Comparison of ENCODE assay signal across 8 mouse cellular contexts in the genomic region with DNA sequence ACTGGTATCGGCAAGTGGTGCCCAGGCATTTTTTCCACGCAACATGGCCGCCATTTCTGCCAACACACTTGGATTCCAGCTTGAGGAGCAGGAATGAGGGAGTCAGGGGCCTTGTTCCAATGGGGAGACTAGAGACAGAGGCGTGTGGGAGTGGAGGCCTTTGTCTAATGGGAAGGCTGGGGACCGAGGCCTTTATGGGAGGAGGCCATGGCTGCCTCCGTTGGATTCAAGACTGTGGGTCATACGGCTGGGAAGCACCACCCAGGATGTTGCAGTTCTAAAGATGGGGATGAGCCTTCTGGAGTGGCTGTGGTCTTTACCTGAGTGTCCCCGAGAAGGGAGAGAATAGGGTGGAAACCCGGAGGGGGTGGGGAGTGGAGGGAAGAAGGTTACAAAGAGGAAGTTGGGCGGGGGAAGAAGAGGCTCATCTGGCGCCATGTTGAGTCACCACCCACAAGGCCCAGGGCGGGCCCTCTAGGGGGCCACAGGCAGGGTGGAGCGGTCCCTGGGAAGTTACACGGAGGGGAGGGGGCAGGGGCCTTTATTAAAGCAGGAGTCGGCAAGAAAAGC. TPM values are rescaled to one million over a fixed set of nuclear protein-coding genes. Genes with fewer than 3 reads are reported as not detected.
A peak's percentile ranks its signal among the peaks of the same experiment; 100 is the strongest.
DNase-seq lines count a peak whose midpoint lies in the region; ATAC-seq and TF ChIP-seq lines count a peak whose summit lies in the region.

No protein-coding gene starts in this region.

- peak overlapping the region; percentile 32 for H3K4me3 ChIP-seq in heart, embryonic 15.5 days
- no peak overlapping the region for H3K4me3 ChIP-seq in forebrain, postnatal 0 days (ENCODE audit: low read depth, low read length)
- no peak overlapping the region for H3K4me3 ChIP-seq in forebrain, embryonic 16.5 days (replicated peaks; ENCODE audit: low read length)

- H3K27me3 ChIP-seq in heart, embryonic 15.5 days, result peaks cover 24% of the 10 kb centered on the region
- no peaks in the 10 kb centered on the region for H3K27me3 ChIP-seq in forebrain, postnatal 0 days (ENCODE audit: insufficient read depth, low read length)
- H3K27me3 ChIP-seq in forebrain, embryonic 16.5 days (replicated peaks; ENCODE audit: control insufficient read depth, insufficient read depth, low read length), result no peaks in the 10 kb centered on the region

- H3K9me3 ChIP-seq in heart, embryonic 15.5 days (replicated peaks), result no peaks in the 10 kb centered on the region
- no peaks in the 10 kb centered on the region for H3K9me3 ChIP-seq in forebrain, postnatal 0 days (ENCODE audit: low read length)
- H3K9me3 ChIP-seq in forebrain, embryonic 16.5 days (ENCODE audit: control insufficient read depth, low read length), result no peaks in the 10 kb centered on the region

- no peak for ATAC-seq in heart, embryonic 15.5 days (replicated peaks; ENCODE audit: insufficient number of reproducible peaks, insufficient read depth, low FRiP score, low read depth)
- ATAC-seq in forebrain, postnatal 0 days, result no peak
- ATAC-seq in forebrain, embryonic 16.5 days, result no peak

- H3K9ac ChIP-seq in heart, embryonic 15.5 days, result no peak overlapping the region
- H3K9ac ChIP-seq in forebrain, postnatal 0 days, result no peak overlapping the region
- H3K9ac ChIP-seq in forebrain, embryonic 16.5 days (replicated peaks; ENCODE audit: low read depth, low read length), result no peak overlapping the region

- no peaks in the 10 kb centered on the region; the same call in 1 of the 2 replicates for H3K4me1 ChIP-seq in heart, embryonic 15.5 days (replicated peaks)
- 0 out of 2 replicates have a peak, but pooled peaks cover 13% of the 10 kb centered on the region for H3K4me1 ChIP-seq in forebrain, postnatal 0 days (ENCODE audit: insufficient read depth)
- peaks cover 14% of the 10 kb centered on the region for H3K4me1 ChIP-seq in forebrain, embryonic 16.5 days (replicated peaks; ENCODE audit: control insufficient read depth, insufficient read depth, low read length)

- no peak for TF ChIP-seq CTCF in forebrain, postnatal 0 days (IDR thresholded peaks at IDR 0.05; ENCODE audit: low read depth)

- no peaks in the 10 kb centered on the region for H3K36me3 ChIP-seq in heart, embryonic 15.5 days
- H3K36me3 ChIP-seq in forebrain, postnatal 0 days (ENCODE audit: insufficient read depth), result no peaks in the 10 kb centered on the region
- no peaks in the 10 kb centered on the region for H3K36me3 ChIP-seq in forebrain, embryonic 16.5 days (ENCODE audit: control insufficient read depth, insufficient read depth)

- H3K27ac ChIP-seq in heart, embryonic 15.5 days, result no peak overlapping the region; the same call in 1 of the 2 replicates
- H3K27ac ChIP-seq in forebrain, postnatal 0 days (ENCODE audit: low read depth, low read length), result no peak overlapping the region
- no peak overlapping the region for H3K27ac ChIP-seq in forebrain, embryonic 16.5 days (ENCODE audit: low read length)

- peak; percentile 31 for DNase-seq in right cerebral cortex, postnatal 14 days
- DNase-seq in right cerebral cortex, postnatal 25 days, result no peak
- peak; percentile 46 for DNase-seq in lung, postnatal 14 days
- peak; percentile 78 to 81 for DNase-seq in thymus, postnatal 10 days (ENCODE audit: low spot score in 2 of 2)
- DNase-seq in forebrain, postnatal 0 days, result no peak
- DNase-seq in frontal cortex, adult 2 months (ENCODE audit: extremely low spot score in 1 of 2, low spot score in 1 of 2), result no peak

- no peak overlapping the region for H3K4me2 ChIP-seq in heart, embryonic 15.5 days
- no peak overlapping the region for H3K4me2 ChIP-seq in forebrain, postnatal 0 days (ENCODE audit: low read depth)
- H3K4me2 ChIP-seq in forebrain, embryonic 16.5 days (ENCODE audit: low read length), result no peak overlapping the region

- 73% methylated on average over 15 of the region's 15 CpGs for WGBS in heart, embryonic 15.5 days
- 91% methylated on average over 15 of the region's 15 CpGs for WGBS in forebrain, postnatal 0 days
- 90% methylated on average over 15 of the region's 15 CpGs for WGBS in forebrain, embryonic 16.5 days

RNA-seq across cellular contexts. Expression of gene Tspoap1, which starts 4.0 kb away (rescaled TPM):
- polyA plus RNA-seq in heart, embryonic 15.5 days (2015; fragmentation: Nextera tagmentation; extraction: Ambion mirVana), result 0.24 and 1.9 TPM in 2 replicates
- 119 and 199 TPM in 2 replicates for total RNA-seq in forebrain, postnatal 0 days (2014; rRNA removed)
- polyA plus RNA-seq in forebrain, postnatal 0 days (2015; fragmentation: Nextera tagmentation; extraction: Ambion mirVana), result 10.5 and 20.1 TPM in 2 replicates
- 26.4 and 47.4 TPM in 2 replicates for polyA plus RNA-seq in forebrain, embryonic 16.5 days (2015; fragmentation: Nextera tagmentation; extraction: Ambion mirVana)
- 294 and 326 TPM in 2 replicates for polyA plus RNA-seq in frontal cortex, adult 2 months (2012; rRNA removed)

RNA-seq across cellular contexts. Expression of gene Supt4a, which starts 19.0 kb away (rescaled TPM):
- polyA plus RNA-seq in heart, embryonic 15.5 days (2015; fragmentation: Nextera tagmentation; extraction: Ambion mirVana), result 101 and 103 TPM in 2 replicates
- total RNA-seq in forebrain, postnatal 0 days (2014; rRNA removed), result 64.9 and 78.5 TPM in 2 replicates
- 141 and 159 TPM in 2 replicates for polyA plus RNA-seq in forebrain, postnatal 0 days (2015; fragmentation: Nextera tagmentation; extraction: Ambion mirVana)
- 133 and 147 TPM in 2 replicates for polyA plus RNA-seq in forebrain, embryonic 16.5 days (2015; fragmentation: Nextera tagmentation; extraction: Ambion mirVana)
- polyA plus RNA-seq in frontal cortex, adult 2 months (2012; rRNA removed), result 146 and 148 TPM in 2 replicates

RNA-seq across cellular contexts. Expression of gene Mpo, which starts 37.0 kb away (rescaled TPM):
- 0.69 and 3.8 TPM in 2 replicates for polyA plus RNA-seq in heart, embryonic 15.5 days (2015; fragmentation: Nextera tagmentation; extraction: Ambion mirVana)
- total RNA-seq in forebrain, postnatal 0 days (2014; rRNA removed), result 0.33 and 0.46 TPM in 2 replicates
- 0.21 TPM in 1 of 2 replicates, not detected in the other for polyA plus RNA-seq in forebrain, postnatal 0 days (2015; fragmentation: Nextera tagmentation; extraction: Ambion mirVana)
- polyA plus RNA-seq in forebrain, embryonic 16.5 days (2015; fragmentation: Nextera tagmentation; extraction: Ambion mirVana), result 0.29 and 0.80 TPM in 2 replicates
- polyA plus RNA-seq in frontal cortex, adult 2 months (2012; rRNA removed), result 0.34 TPM in 1 of 2 replicates, not detected in the other

Comparison
In these comparisons a context has a peak if more than half of its experiments do, and no peak if none do; other contexts are left out.
1. DNase-seq: peak in right cerebral cortex, postnatal 14 days (single experiment), lung, postnatal 14 days (single experiment) and thymus, postnatal 10 days (2 of 2); none in right cerebral cortex, postnatal 25 days (single experiment), forebrain, postnatal 0 days (single experiment) and frontal cortex, adult 2 months (0 of 2).